Mouse (Mus musculus) MEL (cell line): ENCODE measurements around the gene Gm36864. TPM values are rescaled to one million over a fixed set of nuclear protein-coding genes. Genes with fewer than 3 reads are reported as not detected.
A peak's percentile ranks its signal among the peaks of the same experiment; 100 is the strongest.
"Not testable (repeated sequence)": the region's sequence is repeated elsewhere in the genome, so short reads cannot be mapped to it uniquely, and the experiment has no call there.

Experiments used
- DNase-seq: peaks from one replicate; pipeline ENCODE4 v3.0.0; 2011; ENCODE audit warnings: low read depth, low spot score
- H3K27ac ChIP-seq: 2 replicates; pipeline ENCODE4 v1.5.1; 2012; ENCODE audit warnings: low read depth, mild to moderate bottlenecking, control low read depth, low read length, moderate library complexity; ENCODE audit not compliant: control insufficient read depth
- H3K27me3 ChIP-seq, 2 experiments: fragments of 150-350 bp in 1 of 2; sonication (generic) in 1 of 2; 2 replicates each; pipeline ENCODE4 v1.6.1; 2012; ENCODE audit warnings: low read length in 2 of 2, mild to moderate bottlenecking in 2 of 2, improper control_type of control experiment in 1 of 2, moderate library complexity in 1 of 2; ENCODE audit not compliant: insufficient read depth in 2 of 2, control insufficient read depth in 1 of 2
- H3K36me3 ChIP-seq, 2 experiments: 2 replicates each; pipeline ENCODE4 v1.6.1; 2012 to 2014; ENCODE audit warnings: low read length in 2 of 2, improper control_type of control experiment in 1 of 2, inconsistent platforms in 1 of 2, mild to moderate bottlenecking in 1 of 2; ENCODE audit not compliant: insufficient read depth in 2 of 2, control insufficient read depth in 1 of 2
- H3K4me1 ChIP-seq, 2 experiments: fragments of 150-350 bp in 1 of 2; sonication (generic) in 1 of 2; 2 replicates each; pipeline ENCODE4 v1.6.1; 2012; ENCODE audit warnings: low read length in 2 of 2, improper control_type of control experiment in 1 of 2, mild to moderate bottlenecking in 1 of 2; ENCODE audit not compliant: insufficient read depth in 2 of 2, control insufficient read depth in 1 of 2
- H3K4me3 ChIP-seq, 2 experiments: fragments of 150-350 bp in 1 of 2; sonication (generic) in 1 of 2; 2 replicates each; pipeline ENCODE4 v1.5.1; 2012; ENCODE audit warnings: low read depth in 2 of 2, low read length in 2 of 2, mild to moderate bottlenecking in 2 of 2, moderate library complexity in 2 of 2, control low read depth in 1 of 2, improper control_type of control experiment in 1 of 2; ENCODE audit not compliant: control insufficient read depth in 1 of 2, insufficient read depth in 1 of 2
- H3K79me2 ChIP-seq: 2 replicates; pipeline ENCODE4 v1.6.1; 2012; ENCODE audit warnings: mild to moderate bottlenecking, low read length, moderate library complexity; ENCODE audit not compliant: control insufficient read depth, poor library complexity, insufficient read depth
- H3K9ac ChIP-seq: 2 replicates; pipeline ENCODE4 v1.6.1; 2012; ENCODE audit warnings: low read depth, mild to moderate bottlenecking, control low read depth, low read length, moderate library complexity; ENCODE audit not compliant: control insufficient read depth, poor library complexity, severe bottlenecking
- H3K9me3 ChIP-seq: fragments of 150-350 bp; sonication (generic); replicated peaks from 2 replicates; pipeline ENCODE4 v1.6.1; 2012; ENCODE audit warnings: mild to moderate bottlenecking, low read length, improper control_type of control experiment, moderate library complexity; ENCODE audit not compliant: insufficient read depth
- CHD2 ChIP-seq: IDR thresholded peaks from 2 replicates; pipeline ENCODE4 v1.6.1; 2011; ENCODE audit warnings: low read length, improper control_type of control experiment
- ELF1 ChIP-seq: IDR thresholded peaks from 2 replicates; pipeline ENCODE4 v1.6.1; 2014; ENCODE audit warnings: low read depth, mild to moderate bottlenecking, inconsistent platforms, low read length, improper control_type of control experiment, moderate library complexity
- EP300 ChIP-seq, 2 experiments: IDR thresholded peaks; 2 replicates each; pipeline ENCODE4 v1.6.1; 2011; ENCODE audit warnings: improper control_type of control experiment in 2 of 2, low read length in 2 of 2, low read depth in 1 of 2, mild to moderate bottlenecking in 1 of 2
- ETS1 ChIP-seq: IDR thresholded peaks from 2 replicates; pipeline ENCODE4 v1.6.1; 2012; ENCODE audit warnings: low read depth, mild to moderate bottlenecking, inconsistent platforms, low read length, improper control_type of control experiment, moderate library complexity
- GABPA ChIP-seq: IDR thresholded peaks from 2 replicates; pipeline ENCODE4 v1.6.1; 2012; ENCODE audit warnings: low read depth, mild to moderate bottlenecking, inconsistent platforms, low read length, improper control_type of control experiment, moderate library complexity
- GATA1 ChIP-seq: IDR thresholded peaks from 2 replicates; pipeline ENCODE4 v1.6.1; 2011; ENCODE audit warnings: low read depth, low read length, improper control_type of control experiment
- HCFC1 ChIP-seq: IDR thresholded peaks from 2 replicates; pipeline ENCODE4 v1.6.1; 2012; ENCODE audit warnings: low read depth, mild to moderate bottlenecking, inconsistent platforms, low read length, improper control_type of control experiment, moderate library complexity
- JUND ChIP-seq: IDR thresholded peaks from 2 replicates; pipeline ENCODE4 v1.6.1; 2011; ENCODE audit warnings: low read depth, mild to moderate bottlenecking, improper control_type of control experiment, low read length
- MAFK ChIP-seq: IDR thresholded peaks from 2 replicates; pipeline ENCODE4 v1.6.1; 2011; ENCODE audit warnings: low read depth, mild to moderate bottlenecking, low read length, improper control_type of control experiment, borderline replicate concordance
- MAX ChIP-seq: IDR thresholded peaks from 2 replicates; pipeline ENCODE4 v1.6.1; 2011; ENCODE audit warnings: low read length, improper control_type of control experiment
- MEF2A ChIP-seq: IDR thresholded peaks from 2 replicates; pipeline ENCODE4 v1.6.1; 2014; ENCODE audit warnings: low read depth, mild to moderate bottlenecking, inconsistent platforms, low read length, improper control_type of control experiment; ENCODE audit not compliant: poor library complexity, insufficient replicate concordance, severe bottlenecking; ENCODE audit errors: extremely low read depth
- NELFE ChIP-seq: IDR thresholded peaks from 2 replicates; pipeline ENCODE4 v1.6.1; 2011; ENCODE audit warnings: low read depth, low read length, improper control_type of control experiment
- POLR2A ChIP-seq, 2 experiments: IDR thresholded peaks; 2 replicates each; pipeline ENCODE4 v1.6.1; 2011 to 2012; ENCODE audit warnings: low read length in 2 of 2, mild to moderate bottlenecking in 2 of 2, control low read depth in 1 of 2, improper control_type of control experiment in 1 of 2, low read depth in 1 of 2, moderate library complexity in 1 of 2; ENCODE audit not compliant: control insufficient read depth in 1 of 2, insufficient read depth in 1 of 2, poor library complexity in 1 of 2
- POLR2AphosphoS5 ChIP-seq: IDR thresholded peaks from 2 replicates; pipeline ENCODE4 v1.6.1; 2012; ENCODE audit warnings: low read depth, borderline replicate concordance, mild to moderate bottlenecking, inconsistent platforms, low read length, moderate library complexity, mixed read lengths
- RCOR1 ChIP-seq: IDR thresholded peaks from 2 replicates; pipeline ENCODE4 v1.6.1; 2012; ENCODE audit warnings: low read depth, mild to moderate bottlenecking, inconsistent platforms, low read length, improper control_type of control experiment
- TAL1 ChIP-seq: IDR thresholded peaks from 2 replicates; pipeline ENCODE4 v1.6.1; 2012; ENCODE audit warnings: mild to moderate bottlenecking, inconsistent platforms, low read length, moderate library complexity, mixed read lengths
- TCF12 ChIP-seq: IDR thresholded peaks from 2 replicates; pipeline ENCODE4 v1.6.1; 2014; ENCODE audit warnings: low read depth, mild to moderate bottlenecking, inconsistent platforms, low read length, improper control_type of control experiment, moderate library complexity
- ZC3H11A ChIP-seq: IDR thresholded peaks from 2 replicates; pipeline ENCODE4 v1.6.1; 2012; ENCODE audit warnings: low read depth, mild to moderate bottlenecking, inconsistent platforms, low read length, improper control_type of control experiment
- ZMIZ1 ChIP-seq: IDR thresholded peaks from 2 replicates; pipeline ENCODE4 v1.6.1; 2012; ENCODE audit warnings: low read depth, mild to moderate bottlenecking, inconsistent platforms, low read length, improper control_type of control experiment, moderate library complexity
- ZNF384 ChIP-seq: IDR thresholded peaks from 2 replicates; pipeline ENCODE4 v1.6.1; 2012; ENCODE audit warnings: low read depth, mild to moderate bottlenecking, inconsistent platforms, low read length, improper control_type of control experiment
- polyA plus RNA-seq, 2 experiments: library from polyadenylated mRNA; stranded (reverse) in 1 of 2; unstranded in 1 of 2; fragments of >175 nt in 1 of 2; fragments of >200 nt in 1 of 2; gene quantifications; 2 replicates each; pipeline versions ENCODE4 v1.2.1 to v1.2.4; 2012; ENCODE audit warnings: low replicate concordance in 2 of 2, low read depth in 1 of 2; ENCODE audit not compliant: insufficient read length in 2 of 2, insufficient read depth in 1 of 2, missing spikeins in 1 of 2
- total RNA-seq: library from RNA; depleted of rRNA; stranded (reverse); fragments of 300-350 nt; gene quantifications from 2 replicates; pipeline ENCODE4 v1.2.3, GENCODE M21; 2012

Gene Gm36864
- total and polyA plus RNA-seq, 3 experiments = 0.08 TPM; not detected in 2

DNA sequence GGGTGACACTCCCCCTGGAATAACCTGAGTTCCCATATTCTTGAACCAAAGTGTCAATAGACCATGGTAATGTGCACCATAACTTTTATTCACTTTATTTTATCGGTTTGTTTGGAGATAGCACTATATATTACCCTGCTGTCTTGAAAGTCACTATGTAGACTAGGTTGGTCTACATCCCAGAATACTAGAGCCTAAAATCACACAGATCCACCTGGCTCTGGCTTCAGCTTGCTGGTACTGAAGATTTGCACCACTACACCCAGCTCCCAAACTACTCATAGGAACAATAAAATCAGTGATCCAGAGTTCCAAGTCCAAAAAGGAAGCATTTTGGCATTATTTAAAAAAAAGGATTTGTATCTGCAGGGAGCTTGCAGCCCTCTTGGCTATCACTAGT, 20.3 kb upstream of the Gm36864 start, which contains the start of gene Klk1b5:
TSS of gene Klk1b5 (plus strand) at position 301 of the 400 bp plus-strand sequence.
- Histone ChIP-seq H3K27ac (no peak within 1 kb of the TSS), H3K27me3 (no peaks in the 10 kb centered on the region), H3K4me3 (no peak within 1 kb of the TSS), H3K36me3 (no peaks in the 10 kb centered on the region), H3K4me1 (no peaks in the 10 kb centered on the region), H3K79me2 (no peaks in the 10 kb centered on the region), H3K9me3 (no peaks in the 10 kb centered on the region), H3K9ac (no peak within 1 kb of the TSS)
- no peak for DNase-seq
- TF ChIP-seq ELF1 (no peak), NELFE (no peak), ZNF384 (no peak), HCFC1 (no peak), MAFK (no peak), CHD2 (no peak), POLR2AphosphoS5 (no peak), ZMIZ1 (no peak), MAX (no peak), TCF12 (no peak), ZC3H11A (no peak), JUND (no peak), MEF2A (no peak), POLR2A (IDR thresholded peaks at IDR 0.05; ENCODE audit: control insufficient read depth in 1 of 2, insufficient read depth in 1 of 2, low read depth in 1 of 2, low read length in 2 of 2, poor library complexity in 1 of 2) (no peak), TAL1 (no peak), GABPA (no peak)

DNA sequence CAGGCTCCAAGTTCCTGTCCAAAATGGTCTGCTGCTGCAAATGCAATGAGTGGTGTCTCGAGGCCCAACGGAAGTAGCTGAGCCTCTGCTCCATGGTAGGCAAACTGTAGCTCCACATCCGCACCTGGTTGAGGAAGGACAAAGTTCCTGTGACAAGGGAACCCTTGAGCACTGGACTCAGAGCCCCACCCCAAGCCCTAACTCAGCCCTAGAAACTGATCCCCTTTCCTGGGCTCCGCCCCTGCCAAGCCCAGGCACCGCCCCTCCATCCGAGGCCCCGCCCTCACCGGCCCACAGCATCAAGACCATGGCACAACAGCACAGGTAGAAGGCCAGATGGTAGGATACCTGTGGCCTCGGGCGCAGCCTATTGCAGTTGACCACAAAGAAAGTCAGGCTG, 14.4 kb upstream of the Gm36864 start:
- H3K36me3 ChIP-seq, H3K79me2 ChIP-seq, H3K9ac ChIP-seq, H3K4me3 ChIP-seq, H3K27me3 ChIP-seq, H3K27ac ChIP-seq, H3K9me3 ChIP-seq: not testable (repeated sequence)
- DNase-seq = peak; percentile 41
- H3K4me1 ChIP-seq = peaks cover 0 to 18% of the 10 kb centered on the region in 2 experiments; a peak in 2 of 4 replicates

DNA sequence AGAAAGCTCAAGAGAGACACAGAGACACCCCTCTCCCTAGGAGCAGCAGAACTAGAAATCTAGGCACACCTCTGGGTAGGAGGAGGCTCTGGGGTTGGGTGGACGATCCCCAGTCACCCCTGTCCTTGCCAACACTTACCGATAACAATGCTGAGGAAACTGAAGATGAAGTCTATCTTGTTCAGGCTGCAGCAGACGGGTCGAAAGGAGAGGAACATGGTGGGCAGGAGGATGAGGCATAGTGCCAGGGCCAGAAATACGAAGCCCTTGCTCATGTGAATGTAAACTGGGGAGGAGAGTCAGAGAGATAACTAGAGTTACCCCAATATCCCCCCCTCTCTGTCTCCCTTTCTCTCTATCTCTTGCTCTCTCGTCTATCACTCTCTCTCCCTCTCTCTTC, 13.6 kb upstream of the Gm36864 start:
- not testable (repeated sequence) for H3K36me3 ChIP-seq
- peaks cover 0 to 18% of the 10 kb centered on the region in 2 experiments; a peak in 2 of 4 replicates for H3K4me1 ChIP-seq
- peak; percentile 56 for TF ChIP-seq GATA1
- TF ChIP-seq ETS1 = peak; percentile 33; the same call in 1 of the 2 replicates
- TF ChIP-seq EP300 (IDR thresholded peaks at IDR 0.05; ENCODE audit: low read depth in 1 of 2, low read length in 2 of 2) = peak in 1 of 2 experiments; percentile 41; a peak in 1 of 4 replicates
- TF ChIP-seq RCOR1 = peak; percentile 33; the same call in 1 of the 2 replicates
- TF ChIP-seq TCF12 = peak; percentile 62; the same call in 1 of the 2 replicates
- TF ChIP-seq, all 39 proteins: peak for 5; not testable (repeated sequence) for 34
- H3K4me3 ChIP-seq, H3K79me2 ChIP-seq, H3K9me3 ChIP-seq, H3K9ac ChIP-seq, H3K27me3 ChIP-seq: not testable (repeated sequence)
- DNase-seq = peak; percentile 70
- H3K27ac ChIP-seq = peak overlapping the region; percentile 20
